Mouse (Mus musculus): Measurements from ENCODE around the gene Ackr4.

- TF ChIP-seq CTCF (IDR thresholded peaks at IDR 0.05; ENCODE audit: extremely low read depth, insufficient read depth, low read length) (no peak), POLR2A (IDR thresholded peaks at IDR 0.05; ENCODE audit: extremely low read depth, insufficient read depth, low read length) (no peak)
Observed at GRCm38 (mm10) chr9:104070241-104070640, 56.5 kb downstream of the Ackr4 start.

Data from cortical plate, adult 2 months (tissue).